Mouse (Mus musculus) ES-E14 (cell line): Measurements from ENCODE around the gene Peak1. TPM values are rescaled to one million over a fixed set of nuclear protein-coding genes. Genes with fewer than 3 reads are reported as not detected.

Source experiments
- DNase-seq: peaks from one replicate; pipeline ENCODE4 v3.0.0-alpha.2; 2013; ENCODE audit warnings: low read depth, low spot score
- H3K27ac ChIP-seq: 2 replicates; pipeline ENCODE4 v1.5.1; 2012; ENCODE audit warnings: low read depth, mild to moderate bottlenecking, low read length, moderate library complexity, mixed read lengths; ENCODE audit not compliant: poor library complexity, insufficient read depth, severe bottlenecking
- H3K36me3 ChIP-seq: 2 replicates; pipeline ENCODE4 v1.6.1; 2012; ENCODE audit warnings: mild to moderate bottlenecking, low read length, moderate library complexity, mixed read lengths; ENCODE audit not compliant: control insufficient read depth, poor library complexity, insufficient read depth, severe bottlenecking
- H3K4me1 ChIP-seq, 2 experiments: fragments of 150-350 bp in 1 of 2; sonication (generic) in 1 of 2; 2 replicates each; pipeline ENCODE4 v1.6.1; 2012; ENCODE audit warnings: low read length in 2 of 2, mild to moderate bottlenecking in 1 of 2, mixed read lengths in 1 of 2; ENCODE audit not compliant: control insufficient read depth in 2 of 2, insufficient read depth in 2 of 2, poor library complexity in 1 of 2
- H3K4me3 ChIP-seq, 2 experiments: fragments of 150-350 bp in 1 of 2; sonication (generic) in 1 of 2; 2 replicates each; pipeline ENCODE4 v1.5.1; 2012; ENCODE audit warnings: low read length in 2 of 2, low read depth in 1 of 2, mild to moderate bottlenecking in 1 of 2, mixed read lengths in 1 of 2; ENCODE audit not compliant: insufficient read depth in 1 of 2, poor library complexity in 1 of 2, severe bottlenecking in 1 of 2
- H3K9ac ChIP-seq: 2 replicates; pipeline ENCODE4 v1.6.1; 2012; ENCODE audit warnings: low read depth, mild to moderate bottlenecking, low read length, mixed read lengths; ENCODE audit not compliant: poor library complexity, insufficient read depth, severe bottlenecking
- H3K9me3 ChIP-seq: fragments of 150-350 bp; sonication (generic); 2 replicates; pipeline ENCODE4 v1.6.1; 2012; ENCODE audit warnings: low read depth, mild to moderate bottlenecking, low read length; ENCODE audit not compliant: control insufficient read depth, insufficient read depth
- CHD2 ChIP-seq: IDR thresholded peaks from 2 replicates; pipeline ENCODE4 v1.6.1; 2014; ENCODE audit warnings: mild to moderate bottlenecking, low read depth, low read length, inconsistent platforms
- HCFC1 ChIP-seq: IDR thresholded peaks from 2 replicates; pipeline ENCODE4 v1.6.1; 2012; ENCODE audit warnings: low read length, inconsistent platforms, borderline replicate concordance; ENCODE audit not compliant: insufficient read depth
- MAFK ChIP-seq: IDR thresholded peaks from 2 replicates; pipeline ENCODE4 v1.6.1; 2014; ENCODE audit warnings: mild to moderate bottlenecking, low read depth, low read length, inconsistent platforms; ENCODE audit not compliant: insufficient read depth
- ZC3H11A ChIP-seq: IDR thresholded peaks from 2 replicates; pipeline ENCODE4 v1.6.1; 2012; ENCODE audit warnings: low read depth, mild to moderate bottlenecking, inconsistent platforms, low read length, borderline replicate concordance
- ZNF384 ChIP-seq: IDR thresholded peaks from 2 replicates; pipeline ENCODE4 v1.6.1; 2012; ENCODE audit warnings: low read depth, low read length, inconsistent platforms
- in situ Hi-C, 2 experiments: fragments of 600-800 bp; cut with MboI; formaldehyde crosslinking; loops; one replicate each; pipeline ENCODE4 v1.15.1; 2025; ENCODE audit warnings: low sequenced_read_pairs in 2 of 2, inconsistent platforms in 1 of 2; ENCODE audit not compliant: unreplicated experiment in 2 of 2
- total RNA-seq: library from RNA; depleted of rRNA; stranded (reverse); fragments of 300-350 nt; gene quantifications from 2 replicates; pipeline ENCODE4 v1.2.3, GENCODE M21; 2012

Peak1 gene
- total RNA-seq, 1 experiment: 14.5 TPM

DNA sequence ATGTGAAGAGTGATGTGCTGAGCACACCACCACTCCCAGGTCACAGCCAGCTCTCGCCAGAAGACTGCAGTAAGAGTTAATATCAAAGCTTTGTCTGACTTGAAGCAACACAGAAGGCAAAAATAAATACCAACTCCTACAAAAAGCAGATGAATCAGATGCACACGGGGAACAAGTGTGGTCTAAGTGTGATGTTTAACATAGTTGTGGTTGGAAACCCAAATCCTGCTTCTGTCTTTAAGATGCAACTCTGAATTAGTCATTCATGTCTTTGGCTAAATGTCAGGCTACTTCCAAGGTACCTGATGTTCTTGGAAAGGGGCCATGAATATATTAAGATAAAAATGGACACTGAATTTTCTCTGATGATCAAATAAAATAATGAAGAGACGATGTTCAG, 144.3 kb downstream of the Peak1 start:
- H3K27ac ChIP-seq: no peak overlapping the region

DNA sequence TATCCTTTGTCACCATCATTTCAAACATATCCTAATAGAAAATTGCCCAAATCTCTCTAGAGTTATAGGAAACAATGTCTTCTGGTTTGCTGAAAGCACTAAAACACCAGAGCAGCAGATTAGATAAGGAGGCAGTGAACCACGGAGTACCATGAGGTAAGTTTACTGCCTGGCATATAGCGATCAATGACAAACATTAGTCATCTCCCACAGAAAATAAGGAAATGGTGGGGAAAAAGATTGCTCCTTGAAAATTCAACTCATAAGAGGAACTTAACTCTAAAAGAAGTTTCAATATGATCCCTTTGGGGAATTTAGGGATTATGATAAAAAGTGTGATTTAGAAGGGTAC, 145.6 kb downstream of the Peak1 start:
- DNase-seq: no peak
- no peaks in the 10 kb centered on the region for H3K9me3 ChIP-seq
- H3K36me3 ChIP-seq: no peaks in the 10 kb centered on the region
- in situ Hi-C loops: no loop called here
- H3K4me1 ChIP-seq: no peaks in the 10 kb centered on the region
- TF ChIP-seq HCFC1: no peak
- TF ChIP-seq ZNF384: no peak
- TF ChIP-seq MAFK: no peak
- TF ChIP-seq ZC3H11A: no peak
- TF ChIP-seq CHD2: no peak
- H3K4me3 ChIP-seq: no peak overlapping the region
- no peak overlapping the region for H3K9ac ChIP-seq
- no peak overlapping the region for H3K27ac ChIP-seq

More for the DNA sequence above, 144.3 kb downstream of the Peak1 start:
- Histone ChIP-seq H3K4me1 (no peaks in the 10 kb centered on the region), H3K36me3 (no peaks in the 10 kb centered on the region), H3K9me3 (no peaks in the 10 kb centered on the region), H3K4me3 (no peak overlapping the region), H3K9ac (no peak overlapping the region)
- in situ Hi-C loops: no loop called here
- TF ChIP-seq ZNF384: no peak
- no peak for TF ChIP-seq ZC3H11A
- no peak for TF ChIP-seq HCFC1
- TF ChIP-seq CHD2: no peak
- no peak for TF ChIP-seq MAFK
- DNase-seq: no peak

DNA sequence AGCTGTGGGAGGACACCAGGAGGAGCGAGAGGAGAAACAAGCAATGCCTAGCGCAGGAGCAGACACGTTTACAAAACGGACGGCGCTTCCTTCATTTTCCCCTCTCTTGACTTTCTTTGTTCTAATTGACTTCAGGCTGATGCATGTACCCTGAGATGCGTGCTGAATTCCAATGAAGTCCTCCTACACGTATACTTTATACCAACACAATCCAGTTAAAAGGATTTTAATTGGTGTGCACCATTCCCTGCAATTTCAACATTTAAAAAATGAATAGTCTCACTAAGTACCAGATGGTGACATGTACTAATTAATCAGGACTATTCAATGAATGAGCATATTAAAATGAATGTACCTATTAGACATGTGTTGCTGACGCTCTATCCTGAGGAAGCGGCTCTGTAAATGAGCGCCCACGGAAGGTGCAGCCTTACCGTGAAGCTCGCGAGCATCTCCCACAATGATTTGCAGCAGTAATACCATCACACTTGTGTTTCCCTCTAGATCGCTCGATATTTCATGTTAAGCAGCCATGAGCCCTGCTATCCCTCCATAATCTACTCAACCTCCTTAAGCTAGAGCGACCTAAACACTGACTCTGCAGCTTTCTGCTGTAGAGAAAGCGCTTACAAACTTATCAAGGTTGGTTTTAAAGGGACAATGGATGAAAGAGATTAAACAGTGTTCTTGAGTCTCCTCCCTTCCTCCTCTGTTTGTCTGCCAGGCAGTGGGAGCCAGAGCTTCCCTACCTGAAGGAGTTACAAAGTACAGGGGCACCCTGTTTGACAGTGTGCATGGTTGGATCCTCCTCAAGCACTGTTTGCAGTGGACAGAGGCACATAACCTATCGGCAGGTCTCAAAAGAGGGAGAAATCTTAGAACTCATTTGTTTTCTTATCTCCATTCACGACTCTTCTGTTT, 146.3 kb downstream of the Peak1 start:
- TF ChIP-seq HCFC1 (no peak), ZC3H11A (no peak), ZNF384 (no peak), CHD2 (no peak), MAFK (no peak)
- Histone ChIP-seq H3K9ac (no peak overlapping the region), H3K27ac (no peak overlapping the region), H3K36me3 (no peaks in the 10 kb centered on the region), H3K9me3 (no peaks in the 10 kb centered on the region), H3K4me1 (no peaks in the 10 kb centered on the region), H3K4me3 (no peak overlapping the region)
- in situ Hi-C loops: no loop called here
- no peak for DNase-seq

DNA sequence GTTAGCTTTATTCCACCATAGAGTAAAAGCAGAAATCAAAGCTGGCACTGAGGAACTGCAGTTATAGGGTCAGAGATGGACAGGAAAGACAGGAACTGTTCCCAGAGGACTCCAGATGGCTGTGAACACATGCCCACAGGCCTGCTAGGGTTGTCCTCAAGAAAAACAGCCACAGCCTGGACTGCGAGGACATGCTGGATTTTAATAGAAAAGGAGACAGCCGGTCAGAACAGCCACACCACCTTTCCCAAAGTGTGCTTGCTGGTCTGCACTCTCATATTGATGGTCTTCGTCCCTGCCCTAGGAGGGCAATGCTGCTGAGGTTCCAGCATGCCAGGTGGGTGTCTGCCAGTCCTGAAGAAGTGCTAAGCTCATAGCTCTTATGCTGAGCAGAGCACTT, 148.8 kb downstream of the Peak1 start:
- DNase-seq: no peak
- in situ Hi-C loops: no loop called here
- H3K27ac ChIP-seq: no peak overlapping the region
- H3K4me1 ChIP-seq: no peaks in the 10 kb centered on the region
- H3K9me3 ChIP-seq: no peaks in the 10 kb centered on the region
- H3K9ac ChIP-seq: no peak overlapping the region
- TF ChIP-seq ZC3H11A (no peak), MAFK (no peak), ZNF384 (no peak), HCFC1 (no peak), CHD2 (no peak)
- H3K4me3 ChIP-seq: no peak overlapping the region
- H3K36me3 ChIP-seq: no peaks in the 10 kb centered on the region
